Mouse (Mus musculus) bone marrow, adult 2 months (tissue): ENCODE results near the gene Themis2.

Experiments used
- CTCF ChIP-seq: fragments of 200-500 bp; IDR thresholded peaks from 2 replicates; pipeline ENCODE4 v1.5.1; 2011; ENCODE audit warnings: low read length, control low read depth; ENCODE audit not compliant: control insufficient read depth, insufficient read depth
- POLR2A ChIP-seq: fragments of 200-500 bp; IDR thresholded peaks from 2 replicates; pipeline ENCODE4 v1.6.1; 2011; ENCODE audit warnings: low read depth, mild to moderate bottlenecking, control low read depth, low read length, borderline replicate concordance; ENCODE audit not compliant: control insufficient read depth

DNA sequence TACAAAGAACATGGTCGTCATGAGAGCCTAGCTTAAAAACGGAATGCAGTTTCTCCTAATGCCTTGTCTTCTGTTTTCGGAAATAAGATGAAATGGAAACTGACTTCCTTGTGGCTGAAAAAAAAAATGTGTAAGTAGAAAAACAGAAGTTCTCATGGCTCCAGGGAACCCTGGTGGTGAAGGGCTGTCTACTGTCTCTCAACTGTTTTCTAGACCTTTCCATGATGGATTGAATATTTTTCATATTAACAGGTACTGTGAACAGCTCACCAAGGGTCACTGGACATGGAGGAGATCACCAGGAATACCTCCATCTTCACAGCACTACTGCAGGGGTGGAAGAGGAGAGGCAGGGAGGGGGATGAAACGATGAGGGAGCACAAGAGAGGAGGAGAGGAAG, 1.8 kb upstream of the Themis2 start:
- no peak for TF ChIP-seq POLR2A
- no peak for TF ChIP-seq CTCF
